Mouse (Mus musculus) midbrain, embryonic 11.5 days (tissue): ENCODE measurements around the gene Sgip1. TPM values are rescaled to one million over a fixed set of nuclear protein-coding genes. Genes with fewer than 3 reads are reported as not detected.

ENCODE experiments used
- ATAC-seq: fragments of 200-750 bp; cut with Nextera tagmentation; 2 replicates; pipeline ENCODE4 v1.8.0; 2017; ENCODE audit warnings: moderate TSS enrichment, moderate library complexity; ENCODE audit not compliant: low FRiP score
- DNase-seq: peaks from one replicate; pipeline ENCODE4 v3.0.0; 2015; ENCODE audit warnings: low spot score; ENCODE audit errors: missing footprints
- H3K27ac ChIP-seq: fragments of 300-500 bp; sonication (generic); 2 replicates; pipeline ENCODE4 v1.5.1; 2014; ENCODE audit warnings: low read depth, low read length
- H3K27me3 ChIP-seq: fragments of 300-500 bp; sonication (generic); 2 replicates; pipeline ENCODE4 v1.6.1; 2014; ENCODE audit warnings: mild to moderate bottlenecking, low read length, moderate library complexity, mixed read lengths; ENCODE audit not compliant: control insufficient read depth, insufficient read depth
- H3K36me3 ChIP-seq: fragments of 300-500 bp; sonication (generic); 2 replicates; pipeline ENCODE4 v1.6.1; 2014; ENCODE audit warnings: mild to moderate bottlenecking, low read length, moderate library complexity, mixed read lengths; ENCODE audit not compliant: control insufficient read depth, insufficient read depth
- H3K4me1 ChIP-seq: fragments of 300-500 bp; sonication (generic); 2 replicates; pipeline ENCODE4 v1.6.1; 2014; ENCODE audit warnings: low read length; ENCODE audit not compliant: control insufficient read depth, insufficient read depth
- H3K4me2 ChIP-seq: fragments of 300-500 bp; sonication (generic); 2 replicates; pipeline ENCODE4 v1.6.1; 2014; ENCODE audit warnings: mild to moderate bottlenecking, moderate library complexity
- H3K4me3 ChIP-seq: fragments of 300-500 bp; sonication (generic); 2 replicates; pipeline ENCODE4 v1.5.1; 2014; ENCODE audit warnings: low read depth, low read length
- H3K9ac ChIP-seq: fragments of 300-500 bp; sonication (generic); 2 replicates; pipeline ENCODE4 v1.6.1; 2014; ENCODE audit warnings: low read length
- H3K9me3 ChIP-seq: fragments of 300-500 bp; sonication (generic); 2 replicates; pipeline ENCODE4 v1.6.1; 2016; ENCODE audit warnings: low read length; ENCODE audit not compliant: control insufficient read depth
- WGBS: fragments of 180-500 bp; shearing (Covaris S2); extraction: QIAGEN DNeasy Blood & Tissue Kit; methylation state at CpG from one replicate; pipeline ENCODE4 v1.1.7; 2014; 5-methylcytosine and 5-hydroxymethylcytosine counted together
- polyA plus RNA-seq: library from polyadenylated mRNA; unstranded; fragments of >200 nt; fragmentation: Nextera tagmentation; extraction: Ambion mirVana; gene quantifications from 2 replicates; pipeline ENCODE4 v1.2.1, GENCODE M21; 2014

Gene Sgip1
- polyA plus RNA-seq, 1 experiment from 2014 or later: 14.4 TPM

DNA sequence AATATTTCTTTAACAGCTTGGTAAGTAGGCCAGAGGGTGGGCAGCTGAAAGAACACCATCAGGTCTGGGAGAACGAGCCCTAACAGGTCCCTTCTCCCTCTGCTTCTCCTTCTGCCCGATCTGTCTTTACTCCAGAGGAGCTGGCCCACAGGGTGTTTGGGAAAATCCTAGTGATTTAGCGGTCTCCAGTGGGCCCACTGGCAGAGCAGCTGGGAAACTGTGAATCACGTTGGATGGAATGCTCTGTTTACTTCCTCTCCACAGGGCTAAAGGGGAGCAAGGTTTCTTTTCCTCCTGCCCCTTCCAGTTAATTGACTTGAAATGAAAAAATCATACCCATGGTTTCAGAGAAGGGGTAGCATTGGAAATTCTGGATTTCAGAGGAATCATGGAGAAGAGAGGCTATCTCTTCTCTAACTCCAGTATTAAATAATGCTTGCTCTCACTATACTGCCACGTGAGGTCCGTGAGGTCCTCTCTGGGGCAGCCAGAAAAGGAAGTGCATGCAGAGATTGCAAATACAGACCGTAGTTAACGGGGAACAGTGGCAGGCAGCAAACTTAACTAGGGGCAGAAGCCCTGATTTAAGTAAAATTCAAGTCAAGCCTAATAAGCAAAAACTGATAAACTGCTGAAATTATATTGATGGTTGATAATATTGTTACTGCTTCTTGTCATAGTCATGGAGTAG, 51.1 kb downstream of the Sgip1 start:
- no peak overlapping the region for H3K4me2 ChIP-seq
- no peak overlapping the region for H3K4me3 ChIP-seq
- 81% methylated on average over 8 of the region's 8 CpGs for WGBS
- no peak overlapping the region for H3K27ac ChIP-seq
- ATAC-seq: no peak
- no peaks in the 10 kb centered on the region for H3K9me3 ChIP-seq
- no peak overlapping the region for H3K9ac ChIP-seq
- no peaks in the 10 kb centered on the region for H3K4me1 ChIP-seq
- no peaks in the 10 kb centered on the region for H3K27me3 ChIP-seq
- H3K36me3 ChIP-seq: no peaks in the 10 kb centered on the region
- no peak for DNase-seq

DNA sequence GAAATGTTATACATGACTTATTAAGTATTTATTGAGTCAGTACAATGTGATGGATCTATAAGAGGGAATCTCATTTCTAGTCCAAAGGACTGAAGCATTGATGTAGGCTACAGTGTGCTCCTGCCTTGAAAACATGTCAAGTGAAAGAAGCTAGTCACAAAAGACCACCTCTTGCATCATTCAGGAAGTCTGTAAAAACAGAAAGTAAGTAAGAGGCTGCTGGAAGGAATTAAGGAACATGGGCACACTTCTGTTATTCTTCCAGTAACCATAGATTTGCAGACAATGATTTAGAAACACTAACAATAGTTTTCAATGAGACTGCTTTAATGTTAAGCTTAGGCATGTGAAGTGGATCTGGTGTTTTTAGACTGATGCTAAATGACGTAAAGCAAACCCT, 60.4 kb downstream of the Sgip1 start:
- ATAC-seq (no peak), DNase-seq (no peak)
- H3K9me3 ChIP-seq: no peaks in the 10 kb centered on the region
- no peak overlapping the region for H3K9ac ChIP-seq
- H3K4me2 ChIP-seq: no peak overlapping the region
- H3K36me3 ChIP-seq: no peaks in the 10 kb centered on the region
- H3K27me3 ChIP-seq: no peaks in the 10 kb centered on the region
- no peak overlapping the region for H3K27ac ChIP-seq
- H3K4me3 ChIP-seq: no peak overlapping the region
- WGBS: 88% methylated on average over 1 of the region's 1 CpGs
- no peaks in the 10 kb centered on the region for H3K4me1 ChIP-seq

DNA sequence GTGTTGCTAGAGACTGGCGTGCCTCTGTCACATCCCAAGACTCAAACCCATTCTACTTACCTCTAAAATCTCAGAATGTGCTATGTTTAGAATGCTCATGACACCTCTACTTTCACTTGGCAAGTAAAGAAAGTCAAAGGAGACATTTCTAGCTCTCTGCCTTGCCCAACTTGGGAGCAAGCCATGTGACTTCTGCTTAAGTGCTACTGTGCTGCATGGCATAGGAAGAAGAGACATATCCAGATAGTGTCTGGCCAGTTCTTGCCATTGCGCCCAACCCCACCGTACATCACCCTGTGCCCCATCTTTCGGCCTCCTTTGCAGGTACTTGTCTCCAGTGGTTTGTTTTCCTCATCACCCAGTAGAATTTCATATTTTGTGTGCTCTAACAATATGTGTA, 60.8 kb downstream of the Sgip1 start:
- H3K36me3 ChIP-seq: no peaks in the 10 kb centered on the region
- H3K27ac ChIP-seq: no peak overlapping the region
- no peaks in the 10 kb centered on the region for H3K4me1 ChIP-seq
- no peak overlapping the region for H3K9ac ChIP-seq
- 87% methylated on average over 4 of the region's 4 CpGs for WGBS
- H3K4me3 ChIP-seq: no peak overlapping the region
- DNase-seq (no peak), ATAC-seq (no peak)
- no peaks in the 10 kb centered on the region for H3K9me3 ChIP-seq
- H3K27me3 ChIP-seq: no peaks in the 10 kb centered on the region
- no peak overlapping the region for H3K4me2 ChIP-seq

DNA sequence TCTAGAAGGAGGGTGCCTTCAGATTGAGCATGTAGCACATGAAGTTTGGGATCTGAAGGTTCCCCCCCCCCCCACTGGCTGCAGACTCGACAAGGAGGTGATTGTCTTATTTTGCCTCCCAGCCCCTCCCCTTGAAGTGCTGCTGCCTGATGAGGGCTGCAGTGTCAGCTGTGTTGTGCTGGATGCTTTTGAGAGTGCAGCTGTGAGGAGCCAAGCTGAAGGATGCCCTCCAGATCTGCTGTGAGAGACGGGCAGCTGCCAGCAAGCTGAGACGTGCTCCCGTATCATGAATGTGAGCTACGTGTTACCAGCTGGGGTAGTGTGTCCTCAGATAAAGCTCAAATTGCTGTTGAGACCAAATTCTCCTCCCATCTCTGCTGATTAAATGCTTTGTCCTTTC, 63.5 kb downstream of the Sgip1 start:
- no peak for ATAC-seq
- Histone ChIP-seq H3K9ac (no peak overlapping the region), H3K9me3 (no peaks in the 10 kb centered on the region), H3K27ac (no peak overlapping the region), H3K4me3 (no peak overlapping the region), H3K4me2 (no peak overlapping the region), H3K4me1 (no peaks in the 10 kb centered on the region), H3K27me3 (no peaks in the 10 kb centered on the region), H3K36me3 (no peaks in the 10 kb centered on the region)
- no peak for DNase-seq
- WGBS: 71% methylated on average over 5 of the region's 5 CpGs

DNA sequence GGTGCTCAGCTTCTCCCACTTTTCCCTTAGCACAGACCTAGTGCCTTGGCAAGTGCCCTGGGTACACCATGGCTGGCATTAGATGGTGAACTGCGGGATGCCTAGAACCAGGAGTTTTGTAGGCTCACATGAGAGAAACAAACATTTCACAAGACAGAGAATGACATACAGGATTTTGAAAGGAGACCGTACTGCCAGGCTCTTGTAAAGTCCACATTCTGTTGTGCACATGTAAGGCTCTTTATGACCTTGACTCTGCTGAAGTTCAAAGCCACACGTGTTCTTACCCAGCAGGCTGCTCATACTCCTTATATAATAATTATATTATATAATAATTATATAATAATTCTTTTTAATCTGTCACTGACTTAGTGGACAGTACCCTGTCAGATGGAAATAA, 65.9 kb downstream of the Sgip1 start:
- 94% methylated on average over 3 of the region's 3 CpGs for WGBS
- no peaks in the 10 kb centered on the region for H3K9me3 ChIP-seq

DNA sequence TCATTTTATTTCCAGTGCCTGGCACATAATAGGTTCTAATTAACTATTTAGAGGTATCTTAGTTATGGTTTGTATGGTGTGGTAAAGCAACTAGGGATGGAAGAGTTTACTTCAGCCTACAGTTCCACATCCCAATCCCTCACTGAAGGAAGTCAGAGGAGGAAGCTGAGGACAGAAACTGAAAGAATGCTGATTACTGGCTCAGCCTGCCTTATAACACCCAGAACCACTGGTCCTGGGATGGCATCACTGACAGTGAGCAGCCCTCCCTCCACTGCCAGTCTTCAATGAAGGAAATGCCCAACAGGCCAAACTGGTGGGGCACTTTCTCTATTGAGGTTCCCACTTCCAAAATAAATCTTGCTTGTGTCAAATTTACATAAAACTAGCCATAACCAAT, 67.2 kb downstream of the Sgip1 start:
- Histone ChIP-seq H3K27ac (no peak overlapping the region), H3K4me3 (no peak overlapping the region), H3K4me1 (peaks cover 2% of the 10 kb centered on the region; the same call in 1 of the 2 replicates), H3K9ac (no peak overlapping the region), H3K4me2 (no peak overlapping the region), H3K9me3 (no peaks in the 10 kb centered on the region), H3K27me3 (no peaks in the 10 kb centered on the region), H3K36me3 (no peaks in the 10 kb centered on the region)
- DNase-seq (peak; percentile 10), ATAC-seq (no peak)

More for the DNA sequence above, 65.9 kb downstream of the Sgip1 start:
- no peak for ATAC-seq
- no peak overlapping the region for H3K4me2 ChIP-seq
- H3K9ac ChIP-seq: no peak overlapping the region
- no peak overlapping the region for H3K4me3 ChIP-seq
- H3K36me3 ChIP-seq: no peaks in the 10 kb centered on the region
- H3K4me1 ChIP-seq: peaks cover 2% of the 10 kb centered on the region; the same call in 1 of the 2 replicates
- DNase-seq: peak; percentile 56
- no peak overlapping the region for H3K27ac ChIP-seq
- H3K27me3 ChIP-seq: no peaks in the 10 kb centered on the region

DNA sequence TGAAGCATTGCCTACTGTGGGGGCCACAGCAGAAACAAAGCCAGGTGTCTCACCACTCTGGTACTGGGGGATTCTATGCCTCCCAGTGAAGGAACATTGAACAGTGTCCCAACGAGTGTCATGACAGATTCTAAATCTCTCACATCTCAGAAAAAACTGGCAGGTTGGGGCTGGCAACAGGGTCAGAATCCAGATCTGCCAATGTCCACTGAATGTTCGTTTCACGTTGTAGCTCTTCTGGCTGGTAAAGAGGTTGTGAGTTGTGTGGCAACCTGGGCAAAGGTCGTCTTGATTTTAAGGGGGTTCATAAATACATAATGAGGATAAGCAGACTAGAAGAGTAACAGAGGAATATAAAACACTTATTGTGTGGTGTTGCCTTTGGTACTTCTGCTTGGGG, 68.2 kb downstream of the Sgip1 start:
- DNase-seq: no peak
- H3K27ac ChIP-seq: no peak overlapping the region
- no peaks in the 10 kb centered on the region for H3K27me3 ChIP-seq
- no peak for ATAC-seq
- H3K36me3 ChIP-seq: no peaks in the 10 kb centered on the region
- no peak overlapping the region for H3K4me3 ChIP-seq
- no peak overlapping the region for H3K9ac ChIP-seq
- peaks cover 2% of the 10 kb centered on the region; the same call in 1 of the 2 replicates for H3K4me1 ChIP-seq
- no peaks in the 10 kb centered on the region for H3K9me3 ChIP-seq
- H3K4me2 ChIP-seq: no peak overlapping the region
- 85% methylated on average over 4 of the region's 4 CpGs for WGBS

DNA sequence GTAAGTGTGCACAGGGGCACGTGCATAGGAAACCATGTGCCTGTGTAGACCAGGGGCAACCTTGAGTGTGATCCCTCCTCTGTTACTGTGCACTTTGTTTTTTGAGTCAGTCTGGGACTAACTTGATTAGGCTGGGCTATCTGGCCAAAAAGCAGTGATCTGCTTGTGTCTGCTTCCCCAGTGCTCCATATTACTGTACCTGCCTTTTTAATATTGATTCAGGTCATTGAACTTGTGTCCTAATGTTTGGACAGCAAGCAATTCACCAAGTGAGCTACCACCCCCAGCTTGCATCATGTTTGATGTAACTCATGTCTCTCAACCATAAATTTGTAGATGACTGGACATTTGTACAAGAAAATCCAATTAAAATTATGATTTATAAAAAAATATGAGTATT, 69.2 kb downstream of the Sgip1 start:
- ATAC-seq: no peak
- H3K36me3 ChIP-seq: no peaks in the 10 kb centered on the region
- H3K4me3 ChIP-seq: no peak overlapping the region
- no peak overlapping the region for H3K9ac ChIP-seq
- peaks cover 2% of the 10 kb centered on the region; the same call in 1 of the 2 replicates for H3K4me1 ChIP-seq
- no peak overlapping the region for H3K4me2 ChIP-seq
- DNase-seq: no peak
- no peak overlapping the region for H3K27ac ChIP-seq
- 97% methylated on average over 1 of the region's 1 CpGs for WGBS
- H3K9me3 ChIP-seq: no peaks in the 10 kb centered on the region
- no peaks in the 10 kb centered on the region for H3K27me3 ChIP-seq

DNA sequence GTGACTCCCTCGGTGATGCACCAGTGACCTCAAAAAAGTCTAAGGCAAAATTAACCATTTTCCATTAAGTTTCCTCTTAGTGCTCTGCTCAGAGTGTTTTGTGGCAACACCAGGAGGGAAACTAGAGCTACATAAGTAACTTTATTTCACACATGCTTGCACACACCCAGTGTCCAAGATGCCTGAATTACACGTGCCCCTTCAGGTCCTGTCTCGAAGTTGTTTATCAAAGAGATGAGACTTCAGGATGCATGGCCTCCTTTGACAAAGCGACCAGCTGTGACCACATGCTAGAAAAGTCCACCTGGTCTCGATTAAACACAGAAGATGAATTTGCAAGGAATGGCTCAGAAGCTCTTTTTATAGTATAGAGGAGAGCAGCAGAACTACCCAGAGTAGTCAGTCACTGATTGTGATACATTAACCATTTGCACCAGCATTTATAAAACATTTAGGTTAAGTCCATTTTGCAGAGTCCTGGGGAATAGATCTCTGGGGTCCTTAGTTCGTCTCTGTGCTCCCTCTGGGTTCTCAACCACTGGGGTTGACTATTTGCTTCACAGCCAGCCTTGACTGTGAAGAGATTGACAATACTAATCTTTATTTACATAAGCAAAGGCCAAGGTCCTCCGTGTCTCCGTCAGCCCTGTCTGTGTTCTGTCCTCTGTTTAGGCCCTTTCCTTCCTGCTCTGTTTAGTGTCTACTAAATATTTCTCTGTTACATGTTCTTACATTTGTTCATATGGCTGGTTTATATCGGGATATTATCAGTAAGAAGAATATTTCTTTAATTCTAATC, 70.1 kb downstream of the Sgip1 start:
- H3K27me3 ChIP-seq: no peaks in the 10 kb centered on the region
- no peak overlapping the region for H3K27ac ChIP-seq
- ATAC-seq (no peak), DNase-seq (no peak)
- H3K9me3 ChIP-seq: no peaks in the 10 kb centered on the region
- H3K4me1 ChIP-seq: peaks cover 2% of the 10 kb centered on the region; the same call in 1 of the 2 replicates
- H3K4me2 ChIP-seq: no peak overlapping the region
- H3K4me3 ChIP-seq: no peak overlapping the region
- H3K9ac ChIP-seq: no peak overlapping the region
- H3K36me3 ChIP-seq: no peaks in the 10 kb centered on the region
- 53% methylated on average over 9 of the region's 9 CpGs for WGBS
